ENCODE assay signal across 20 mouse cellular contexts in genomic region chr9:71753529-71753928, GRCm38 (mm10). TPM values are rescaled to one million over a fixed set of nuclear protein-coding genes. Genes with fewer than 3 reads are reported as not detected.
DNase-seq lines count a peak whose midpoint lies in the region; ATAC-seq and TF ChIP-seq lines count a peak whose summit lies in the region.
"Had no signal": no experiment of that assay in that cellular context is flagged by ENCODE, and none has a peak within 500 bp of the region (broad histone marks: within the 10 kb centered on the region; RNA-seq: fewer than 3 reads in every experiment).

No protein-coding gene starts in this region.

- TF ChIP-seq CTCF in intestine, postnatal 0 days (IDR thresholded peaks at IDR 0.05; ENCODE audit: low read depth): no peak

- no peak overlapping the region for H3K4me3 ChIP-seq in heart, embryonic 10.5 days
- no peak overlapping the region for H3K4me3 ChIP-seq in intestine, embryonic 14.5 days (ENCODE audit: low read depth, low read length)
- H3K4me3 ChIP-seq in intestine, postnatal 0 days (ENCODE audit: low read depth, low read length): no peak overlapping the region
- H3K4me3 ChIP-seq in embryonic facial prominence, embryonic 10.5 days: no peak overlapping the region
- H3K4me3 ChIP-seq in limb, embryonic 12.5 days (replicated peaks): no peak overlapping the region
- H3K4me3 ChIP-seq: gastrocnemius, adult 2 months; liver, embryonic 13.5 days; midbrain, embryonic 15.5 days had no signal

- no peaks in the 10 kb centered on the region for H3K9me3 ChIP-seq in heart, embryonic 10.5 days
- H3K9me3 ChIP-seq in intestine, embryonic 14.5 days (ENCODE audit: control insufficient read depth, low read length): no peaks in the 10 kb centered on the region
- no peaks in the 10 kb centered on the region for H3K9me3 ChIP-seq in intestine, postnatal 0 days (ENCODE audit: control insufficient read depth)
- H3K9me3 ChIP-seq in embryonic facial prominence, embryonic 10.5 days: no peaks in the 10 kb centered on the region
- no peaks in the 10 kb centered on the region for H3K9me3 ChIP-seq in limb, embryonic 12.5 days
- H3K9me3 ChIP-seq: liver, embryonic 13.5 days; midbrain, embryonic 15.5 days had no signal

- H3K4me1 ChIP-seq in heart, embryonic 10.5 days: peaks cover 75% of the 10 kb centered on the region
- peaks cover 35% of the 10 kb centered on the region for H3K4me1 ChIP-seq in intestine, embryonic 14.5 days (replicated peaks; ENCODE audit: control insufficient read depth, insufficient read depth, low read length)
- peaks cover 7% of the 10 kb centered on the region for H3K4me1 ChIP-seq in intestine, postnatal 0 days (replicated peaks; ENCODE audit: control insufficient read depth, insufficient read depth, low read length)
- H3K4me1 ChIP-seq in embryonic facial prominence, embryonic 10.5 days: peaks cover 62% of the 10 kb centered on the region
- peaks cover 28% of the 10 kb centered on the region for H3K4me1 ChIP-seq in limb, embryonic 12.5 days (replicated peaks)

- intact Hi-C loops in heart, postnatal 36 days (cut with DNase I): no loop called here

- no peak for DNase-seq in heart, embryonic 10.5 days (ENCODE audit: low spot score)
- DNase-seq in heart, postnatal 36 days: no peak
- no peak for DNase-seq in intestine, embryonic 14.5 days (ENCODE audit: low spot score)
- peak; percentile 46 for DNase-seq in embryonic facial prominence, embryonic 10.5 days (ENCODE audit: low spot score)
- DNase-seq in adrenal gland, adult 8-10 months: no peak
- no peak for DNase-seq in layer of hippocampus, adult 9-11 months
- DNase-seq: adrenal gland, postnatal 25 days; cerebellum, adult 18-20 months; cerebellum, postnatal 36 days; gastrocnemius, adult 2 months; heart, postnatal 14 days; liver, embryonic 13.5 days; right cerebral cortex, adult 18-20 months; thymus, adult 18-20 months had no signal

- WGBS in heart, embryonic 10.5 days: 63% methylated on average over 4 of the region's 4 CpGs
- WGBS in intestine, embryonic 14.5 days: 61% methylated on average over 4 of the region's 4 CpGs
- 73% methylated on average over 4 of the region's 4 CpGs for WGBS in intestine, postnatal 0 days
- 47% methylated on average over 4 of the region's 4 CpGs for WGBS in embryonic facial prominence, embryonic 10.5 days
- WGBS in limb, embryonic 12.5 days: 38% methylated on average over 4 of the region's 4 CpGs

- no peak overlapping the region for H3K4me2 ChIP-seq in intestine, embryonic 14.5 days (ENCODE audit: low read length)
- no peak overlapping the region for H3K4me2 ChIP-seq in intestine, postnatal 0 days (replicated peaks; ENCODE audit: low read depth)
- no peak overlapping the region for H3K4me2 ChIP-seq in limb, embryonic 12.5 days
- H3K4me2 ChIP-seq: liver, embryonic 13.5 days; midbrain, embryonic 15.5 days had no signal

- H3K36me3 ChIP-seq in heart, embryonic 10.5 days: peaks cover 4% of the 10 kb centered on the region; the same call in 1 of the 2 replicates
- H3K36me3 ChIP-seq in intestine, embryonic 14.5 days (ENCODE audit: control insufficient read depth, insufficient read depth, low read length): no peaks in the 10 kb centered on the region
- no peaks in the 10 kb centered on the region for H3K36me3 ChIP-seq in intestine, postnatal 0 days (ENCODE audit: control insufficient read depth, insufficient read depth)
- no peaks in the 10 kb centered on the region for H3K36me3 ChIP-seq in embryonic facial prominence, embryonic 10.5 days (replicated peaks)
- no peaks in the 10 kb centered on the region for H3K36me3 ChIP-seq in limb, embryonic 12.5 days
- H3K36me3 ChIP-seq: liver, embryonic 13.5 days; midbrain, embryonic 15.5 days had no signal

- H3K27me3 ChIP-seq in heart, embryonic 10.5 days (ENCODE audit: insufficient read depth, poor library complexity, severe bottlenecking): no peaks in the 10 kb centered on the region
- H3K27me3 ChIP-seq in intestine, embryonic 14.5 days (replicated peaks; ENCODE audit: control insufficient read depth, insufficient read depth, low read length): no peaks in the 10 kb centered on the region
- no peaks in the 10 kb centered on the region for H3K27me3 ChIP-seq in intestine, postnatal 0 days (replicated peaks; ENCODE audit: control insufficient read depth, insufficient read depth, low read length)
- H3K27me3 ChIP-seq in embryonic facial prominence, embryonic 10.5 days (replicated peaks; ENCODE audit: low read depth, poor library complexity, severe bottlenecking): no peaks in the 10 kb centered on the region
- no peaks in the 10 kb centered on the region for H3K27me3 ChIP-seq in limb, embryonic 12.5 days
- H3K27me3 ChIP-seq: liver, embryonic 13.5 days had no signal

- H3K9ac ChIP-seq in intestine, embryonic 14.5 days (ENCODE audit: low read length): no peak overlapping the region
- no peak overlapping the region for H3K9ac ChIP-seq in intestine, postnatal 0 days (ENCODE audit: low read depth, low read length)
- H3K9ac ChIP-seq in limb, embryonic 12.5 days (replicated peaks): no peak overlapping the region
- H3K9ac ChIP-seq: liver, embryonic 13.5 days; midbrain, embryonic 15.5 days had no signal

- no peak for ATAC-seq in intestine, embryonic 14.5 days (replicated peaks; ENCODE audit: low FRiP score, low TSS enrichment, low read depth)
- no peak for ATAC-seq in intestine, postnatal 0 days
- no peak for ATAC-seq in limb, embryonic 12.5 days (ENCODE audit: insufficient number of reproducible peaks, insufficient read depth, low FRiP score, low TSS enrichment, low read depth)
- ATAC-seq: forebrain, embryonic 16.5 days; intestine, embryonic 16.5 days; midbrain, embryonic 15.5 days had no signal

- H3K27ac ChIP-seq in heart, embryonic 10.5 days: peak overlapping the region; percentile 65
- H3K27ac ChIP-seq in intestine, embryonic 14.5 days (ENCODE audit: low read depth): 0 out of 2 replicates have a peak overlapping the region, but pooled peaks have one; percentile 14
- H3K27ac ChIP-seq in intestine, postnatal 0 days (ENCODE audit: low read depth, low read length): no peak overlapping the region
- H3K27ac ChIP-seq in embryonic facial prominence, embryonic 10.5 days (replicated peaks): peak overlapping the region; percentile 77
- H3K27ac ChIP-seq in limb, embryonic 12.5 days: peak overlapping the region; percentile 84
- H3K27ac ChIP-seq: gastrocnemius, adult 2 months; liver, embryonic 13.5 days; midbrain, embryonic 15.5 days had no signal

RNA-seq across cellular contexts. Expression of gene Cgnl1, which starts 17.9 kb away (rescaled TPM):
- 43.1 and 60.1 TPM in 2 replicates for polyA plus RNA-seq in heart, embryonic 10.5 days (2016; fragmentation: Nextera tagmentation; extraction: Ambion mirVana)
- 10 to 100 TPM; 31.9 to 38.4 TPM for total RNA-seq in heart, postnatal 36 days (2021)
- polyA plus RNA-seq in intestine, embryonic 14.5 days (2014; fragmentation: Nextera tagmentation; extraction: Ambion mirVana): 9.8 and 10.6 TPM in 2 replicates
- 4.0 and 4.3 TPM in 2 replicates for polyA plus RNA-seq in intestine, postnatal 0 days (2015; fragmentation: Nextera tagmentation; extraction: Ambion mirVana)
- polyA plus RNA-seq in embryonic facial prominence, embryonic 10.5 days (2016; fragmentation: Nextera tagmentation; extraction: Ambion mirVana): 10.8 and 11.1 TPM in 2 replicates
- 8.8 and 9.2 TPM in 2 replicates for polyA plus RNA-seq in limb, embryonic 12.5 days (2016; fragmentation: Nextera tagmentation; extraction: Ambion mirVana)
- 100 to 1,000 TPM in 1 of 4 experiments, 10 to 100 TPM in 3; 90.0 to 142 (median 93.2) TPM for total RNA-seq in adrenal gland, adult 8-10 months (2022)
- total RNA-seq: granulocyte monocyte progenitor cell, adult 5-6 weeks had no signal
